Mouse (Mus musculus) limb, embryonic 11.5 days (tissue): ENCODE results near the gene Lrrc49. TPM values are rescaled to one million over a fixed set of nuclear protein-coding genes. Genes with fewer than 3 reads are reported as not detected.

Source experiments
- ATAC-seq: fragments of 200-750 bp; cut with Nextera tagmentation; 2 replicates; pipeline ENCODE4 v1.8.0; 2017; ENCODE audit warnings: low read depth; ENCODE audit not compliant: insufficient number of reproducible peaks, low FRiP score, low TSS enrichment
- DNase-seq: peaks from one replicate; pipeline ENCODE4 v3.0.0-alpha.2; 2015; ENCODE audit warnings: low spot score
- H3K27ac ChIP-seq: fragments of 300-500 bp; sonication (generic); replicated peaks from 2 replicates; pipeline ENCODE4 v1.5.1; 2014; ENCODE audit warnings: low read depth, mild to moderate bottlenecking, low read length
- H3K27me3 ChIP-seq: fragments of 300-500 bp; sonication (generic); 2 replicates; pipeline ENCODE4 v1.6.1; 2014; ENCODE audit warnings: mild to moderate bottlenecking, low read length, mixed read lengths; ENCODE audit not compliant: control insufficient read depth, insufficient read depth
- H3K36me3 ChIP-seq: fragments of 300-500 bp; sonication (generic); 2 replicates; pipeline ENCODE4 v1.6.1; 2014; ENCODE audit warnings: mild to moderate bottlenecking, low read length, moderate library complexity, mixed read lengths; ENCODE audit not compliant: control insufficient read depth, insufficient read depth
- H3K4me1 ChIP-seq: fragments of 300-500 bp; sonication (generic); 2 replicates; pipeline ENCODE4 v1.6.1; 2014; ENCODE audit warnings: low read length, mixed read lengths; ENCODE audit not compliant: control insufficient read depth, insufficient read depth
- H3K4me2 ChIP-seq: fragments of 300-500 bp; sonication (generic); 2 replicates; pipeline ENCODE4 v1.6.1; 2014; ENCODE audit warnings: low read depth, mild to moderate bottlenecking, moderate library complexity; ENCODE audit not compliant: severe bottlenecking
- H3K4me3 ChIP-seq: fragments of 300-500 bp; sonication (generic); 2 replicates; pipeline ENCODE4 v1.5.1; 2014; ENCODE audit warnings: low read depth, low read length
- H3K9ac ChIP-seq: fragments of 300-500 bp; sonication (generic); 2 replicates; pipeline ENCODE4 v1.6.1; 2014; ENCODE audit warnings: mild to moderate bottlenecking, low read length
- H3K9me3 ChIP-seq: fragments of 300-500 bp; sonication (generic); 2 replicates; pipeline ENCODE4 v1.6.1; 2016; ENCODE audit warnings: low read length; ENCODE audit not compliant: control insufficient read depth
- WGBS: fragments of 180-500 bp; shearing (Covaris S2); extraction: QIAGEN DNeasy Blood & Tissue Kit; methylation state at CpG from one replicate; pipeline ENCODE4 v1.1.7; 2014; 5-methylcytosine and 5-hydroxymethylcytosine counted together
- polyA plus RNA-seq: library from polyadenylated mRNA; unstranded; fragments of >200 nt; fragmentation: Nextera tagmentation; extraction: Ambion mirVana; gene quantifications from 2 replicates; pipeline ENCODE4 v1.2.1, GENCODE M21; 2014

Gene Lrrc49
- polyA plus RNA-seq, 1 experiment from 2014 or later, result 26.5 TPM

DNA sequence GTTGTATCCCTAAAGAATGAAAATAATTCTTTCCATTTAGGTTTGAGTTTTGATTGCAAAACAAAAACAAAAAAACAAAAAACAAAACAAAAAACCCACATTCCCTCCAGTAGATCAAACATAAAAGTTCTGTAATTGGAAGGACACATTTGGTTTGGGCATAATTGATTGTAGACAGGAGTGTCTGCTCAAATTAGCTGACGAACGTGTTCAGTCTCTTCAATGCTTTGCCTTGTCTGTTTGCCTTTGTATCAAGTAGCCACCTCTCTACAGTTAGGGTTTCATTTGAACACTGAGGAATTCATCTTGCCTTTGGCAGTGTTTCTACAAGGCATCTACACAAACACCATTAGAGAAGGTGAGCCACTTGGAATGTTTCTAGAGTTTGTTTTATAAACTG, 54.4 kb downstream of the Lrrc49 start:
- Histone ChIP-seq H3K4me2 (no peak overlapping the region), H3K9ac (no peak overlapping the region), H3K4me3 (no peak overlapping the region), H3K27me3 (no peaks in the 10 kb centered on the region), H3K36me3 (no peaks in the 10 kb centered on the region), H3K4me1 (no peaks in the 10 kb centered on the region), H3K9me3 (no peaks in the 10 kb centered on the region), H3K27ac (no peak overlapping the region)
- DNase-seq (no peak), ATAC-seq (no peak)
- WGBS, result 81% methylated on average over 2 of the region's 2 CpGs

DNA sequence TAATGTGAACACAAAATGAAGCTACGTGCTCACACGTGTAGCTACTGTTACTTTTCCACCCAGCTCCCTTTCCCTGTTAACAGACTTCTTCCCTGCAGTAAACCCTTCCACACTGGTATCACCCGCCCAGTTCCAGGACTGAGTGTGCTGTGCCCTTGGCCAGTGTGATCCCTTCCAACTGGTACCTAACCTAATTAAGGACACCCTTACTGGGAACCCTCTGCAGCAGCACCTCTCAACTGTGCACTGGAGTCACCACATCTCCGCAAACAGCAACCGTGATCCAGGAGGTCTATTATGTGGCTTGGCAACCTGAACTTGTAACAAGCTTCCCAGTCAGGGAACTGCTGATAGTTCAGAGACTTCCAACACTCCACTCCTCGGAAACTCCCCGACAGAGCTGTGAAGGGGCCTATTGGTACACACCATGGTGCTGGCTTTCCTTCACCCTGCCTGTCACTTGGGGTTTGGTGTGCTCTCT, 61.6 kb downstream of the Lrrc49 start:
- no peak overlapping the region for H3K4me3 ChIP-seq
- H3K4me1 ChIP-seq, result no peaks in the 10 kb centered on the region
- no peak overlapping the region for H3K27ac ChIP-seq
- no peak overlapping the region for H3K4me2 ChIP-seq
- H3K27me3 ChIP-seq, result no peaks in the 10 kb centered on the region
- H3K9ac ChIP-seq, result no peak overlapping the region
- 86% methylated on average over 7 of the region's 7 CpGs for WGBS
- DNase-seq (no peak), ATAC-seq (no peak)
- no peaks in the 10 kb centered on the region for H3K9me3 ChIP-seq
- no peaks in the 10 kb centered on the region for H3K36me3 ChIP-seq

- Histone ChIP-seq H3K27ac (no peak overlapping the region), H3K36me3 (no peaks in the 10 kb centered on the region), H3K4me2 (no peak overlapping the region), H3K27me3 (no peaks in the 10 kb centered on the region), H3K4me3 (no peak overlapping the region), H3K9ac (no peak overlapping the region), H3K9me3 (no peaks in the 10 kb centered on the region), H3K4me1 (no peaks in the 10 kb centered on the region)
- DNase-seq (no peak), ATAC-seq (no peak)
- WGBS, result 100% methylated on average over 1 of the region's 2 CpGs
Measured at GRCm38 (mm10) chr9:60625895-60626294, 62.1 kb downstream of the Lrrc49 start.

- WGBS, result 87% methylated on average over 9 of the region's 9 CpGs
- Histone ChIP-seq H3K4me2 (no peak overlapping the region), H3K4me1 (no peaks in the 10 kb centered on the region), H3K9ac (no peak overlapping the region), H3K27ac (no peak overlapping the region), H3K36me3 (no peaks in the 10 kb centered on the region), H3K9me3 (no peaks in the 10 kb centered on the region), H3K27me3 (no peaks in the 10 kb centered on the region), H3K4me3 (no peak overlapping the region)
- ATAC-seq (no peak), DNase-seq (no peak)
Measured at GRCm38 (mm10) chr9:60616946-60617345, 71.0 kb downstream of the Lrrc49 start.

GRCm38 (mm10) chr9:60616359-60616758, 71.6 kb downstream of the Lrrc49 start:
- ATAC-seq, result no peak
- Histone ChIP-seq H3K36me3 (no peaks in the 10 kb centered on the region), H3K4me2 (no peak overlapping the region), H3K9me3 (no peaks in the 10 kb centered on the region), H3K27ac (no peak overlapping the region), H3K4me3 (no peak overlapping the region), H3K27me3 (no peaks in the 10 kb centered on the region), H3K4me1 (no peaks in the 10 kb centered on the region), H3K9ac (no peak overlapping the region)
- 91% methylated on average over 7 of the region's 7 CpGs for WGBS
- no peak for DNase-seq

DNA sequence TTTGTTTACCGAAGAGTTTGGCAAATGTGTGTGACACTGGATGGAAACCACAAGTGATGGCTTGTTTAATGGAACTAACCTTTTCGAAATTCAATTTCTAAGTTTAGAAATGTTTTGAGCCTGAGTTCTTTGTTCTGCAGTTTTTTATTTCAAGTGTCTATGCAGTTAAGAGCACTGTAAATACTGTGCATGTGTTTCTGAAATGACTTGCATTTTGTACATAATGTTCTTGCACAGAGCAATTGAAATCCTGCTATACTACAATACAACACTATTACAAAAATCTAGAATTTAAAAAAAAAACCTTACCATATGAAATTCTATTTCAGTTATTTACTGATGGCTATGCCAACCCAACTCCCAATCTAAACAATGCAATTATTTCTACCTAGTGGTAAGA, 75.7 kb downstream of the Lrrc49 start:
- Histone ChIP-seq H3K4me3 (no peak overlapping the region), H3K36me3 (no peaks in the 10 kb centered on the region), H3K9ac (no peak overlapping the region), H3K9me3 (no peaks in the 10 kb centered on the region), H3K4me2 (no peak overlapping the region), H3K4me1 (no peaks in the 10 kb centered on the region), H3K27me3 (no peaks in the 10 kb centered on the region), H3K27ac (no peak overlapping the region)
- WGBS, result 95% methylated on average over 2 of the region's 2 CpGs
- DNase-seq (no peak), ATAC-seq (no peak)

GRCm38 (mm10) chr9:60610194-60610593, 77.8 kb downstream of the Lrrc49 start:
- Histone ChIP-seq H3K4me1 (no peaks in the 10 kb centered on the region), H3K36me3 (no peaks in the 10 kb centered on the region), H3K27ac (no peak overlapping the region), H3K4me3 (no peak overlapping the region), H3K4me2 (no peak overlapping the region), H3K9me3 (no peaks in the 10 kb centered on the region), H3K9ac (no peak overlapping the region), H3K27me3 (no peaks in the 10 kb centered on the region)
- ATAC-seq (no peak), DNase-seq (no peak)
- 80% methylated on average over 13 of the region's 13 CpGs for whole genome bisulfite sequencing

DNA sequence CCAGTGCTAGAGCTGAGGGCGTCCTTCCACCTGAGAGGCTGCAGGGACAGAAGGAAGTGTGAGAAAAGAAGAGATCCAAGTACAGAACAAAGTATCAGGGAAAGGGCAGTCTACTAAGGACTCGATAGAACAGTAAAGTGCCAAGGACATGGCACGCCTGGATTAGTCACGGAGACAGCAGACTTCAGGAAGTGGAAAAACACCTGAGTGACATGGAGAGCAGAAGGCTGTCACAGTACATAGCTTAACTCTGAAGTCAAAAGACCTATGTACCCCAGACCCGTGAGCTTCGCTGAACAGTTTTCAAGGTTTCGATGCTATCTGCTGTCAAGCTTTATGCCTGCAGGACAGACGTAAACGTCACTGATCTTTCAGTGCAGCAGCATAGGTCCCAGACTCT, 79.1 kb downstream of the Lrrc49 start:
- H3K36me3 ChIP-seq, result no peaks in the 10 kb centered on the region
- ATAC-seq (no peak), DNase-seq (no peak)
- no peak overlapping the region for H3K9ac ChIP-seq
- no peaks in the 10 kb centered on the region for H3K27me3 ChIP-seq
- 91% methylated on average over 9 of the region's 9 CpGs for WGBS
- H3K4me2 ChIP-seq, result no peak overlapping the region
- H3K4me3 ChIP-seq, result no peak overlapping the region
- no peak overlapping the region for H3K27ac ChIP-seq
- no peaks in the 10 kb centered on the region for H3K4me1 ChIP-seq
- no peaks in the 10 kb centered on the region for H3K9me3 ChIP-seq

- Histone ChIP-seq H3K9ac (no peak overlapping the region), H3K36me3 (no peaks in the 10 kb centered on the region), H3K27ac (no peak overlapping the region), H3K4me3 (no peak overlapping the region), H3K9me3 (no peaks in the 10 kb centered on the region), H3K4me1 (no peaks in the 10 kb centered on the region), H3K4me2 (no peak overlapping the region), H3K27me3 (no peaks in the 10 kb centered on the region)
- ATAC-seq (no peak), DNase-seq (no peak)
- WGBS, result 88% methylated on average over 3 of the region's 3 CpGs
Measured at GRCm38 (mm10) chr9:60608086-60608485, 79.9 kb downstream of the Lrrc49 start.
